Mouse (Mus musculus): ENCODE results near the gene Ankfy1. TPM values are rescaled to one million over a fixed set of nuclear protein-coding genes. Genes with fewer than 3 reads are reported as not detected.
"Not testable (repeated sequence)": the region's sequence is repeated elsewhere in the genome, so short reads cannot be mapped to it uniquely, and the experiment has no call there.

Gene Ankfy1
- polyA plus RNA-seq, 1 experiment from 2014 or later = 28.6 TPM

DNA sequence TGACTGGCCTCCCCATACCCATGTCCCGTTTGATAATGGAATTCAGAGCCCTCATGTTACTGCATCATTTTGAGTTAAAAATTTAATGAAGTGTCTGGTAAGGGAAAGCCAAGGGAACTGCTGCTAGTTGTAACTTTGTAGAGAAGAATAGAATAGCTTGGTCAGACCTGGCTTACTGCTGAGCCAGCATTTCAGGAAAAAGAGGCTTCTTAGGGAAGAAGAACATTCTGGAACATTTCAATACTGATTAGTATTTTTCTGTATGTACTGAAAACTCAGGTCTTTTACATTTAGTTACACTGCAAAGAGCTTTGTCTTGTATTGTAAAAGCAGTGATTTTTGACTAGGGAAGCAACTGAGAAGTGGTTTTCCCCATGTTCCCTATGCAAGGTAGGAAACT, 71.0 kb downstream of the Ankfy1 start:
- no peak overlapping the region for H3K4me2 ChIP-seq
- H3K27ac ChIP-seq = no peak overlapping the region
- no peak overlapping the region for H3K9ac ChIP-seq (replicated peaks)
- WGBS = 88% methylated on average over 1 of the region's 1 CpGs
- no peaks in the 10 kb centered on the region for H3K9me3 ChIP-seq
- H3K27me3 ChIP-seq = no peaks in the 10 kb centered on the region
- peaks cover 89% of the 10 kb centered on the region for H3K36me3 ChIP-seq
- no peaks in the 10 kb centered on the region for H3K4me1 ChIP-seq (replicated peaks)
- no peak for ATAC-seq (ENCODE audit: insufficient number of reproducible peaks, insufficient read depth, low FRiP score, low TSS enrichment, low read depth)
- H3K4me3 ChIP-seq (replicated peaks) = no peak overlapping the region

DNA sequence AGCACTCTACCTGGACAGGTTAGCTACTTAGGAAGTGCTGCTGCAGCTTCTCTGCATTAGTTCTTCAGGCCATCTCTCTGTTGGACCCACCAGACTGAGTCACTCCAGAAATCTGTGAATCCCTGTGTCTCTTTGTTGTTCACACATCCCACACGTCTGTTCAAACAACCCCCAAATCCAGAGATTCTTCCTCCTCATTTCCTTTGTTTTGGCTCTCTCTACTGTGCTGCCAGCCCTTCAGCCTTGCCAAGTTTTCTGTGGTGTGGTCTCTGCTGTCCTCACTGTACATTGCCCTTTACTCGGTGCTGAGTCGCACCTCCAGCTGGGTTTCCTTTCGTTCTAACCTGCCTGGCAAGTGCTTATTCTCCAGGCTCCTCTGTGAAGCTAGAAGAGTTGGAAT, 74.5 kb downstream of the Ankfy1 start:
- 89% methylated on average over 4 of the region's 4 CpGs for WGBS
- H3K27ac ChIP-seq = no peak overlapping the region
- no peak for ATAC-seq (ENCODE audit: insufficient number of reproducible peaks, insufficient read depth, low FRiP score, low TSS enrichment, low read depth)
- peaks cover 77% of the 10 kb centered on the region for H3K36me3 ChIP-seq
- H3K27me3 ChIP-seq = no peaks in the 10 kb centered on the region
- no peaks in the 10 kb centered on the region for H3K4me1 ChIP-seq (replicated peaks)
- H3K9ac ChIP-seq (replicated peaks) = no peak overlapping the region
- no peaks in the 10 kb centered on the region for H3K9me3 ChIP-seq
- no peak overlapping the region for H3K4me2 ChIP-seq
- no peak overlapping the region for H3K4me3 ChIP-seq (replicated peaks)

DNA sequence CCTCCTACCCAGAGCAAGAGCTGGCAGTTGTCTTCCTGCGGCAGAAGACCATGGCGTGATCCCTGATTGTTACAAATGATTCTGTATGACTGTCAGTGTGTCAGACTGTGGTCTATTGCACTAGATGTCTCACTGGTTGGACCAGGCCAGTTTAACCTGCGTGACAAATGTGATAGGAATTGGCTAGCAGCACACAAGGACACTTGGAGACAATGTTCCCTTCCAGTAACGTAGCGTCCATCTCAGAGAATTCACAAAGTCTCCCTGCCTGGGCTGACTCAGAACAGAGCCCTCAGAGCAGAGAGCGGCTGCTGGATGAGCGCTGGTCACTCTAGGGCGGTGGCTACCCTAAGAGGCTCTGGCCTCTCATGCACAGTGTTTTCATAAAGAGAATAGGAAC, 77.9 kb downstream of the Ankfy1 start:
- no peaks in the 10 kb centered on the region for H3K9me3 ChIP-seq
- no peak overlapping the region for H3K4me3 ChIP-seq (replicated peaks)
- H3K4me2 ChIP-seq = no peak overlapping the region
- H3K9ac ChIP-seq (replicated peaks) = no peak overlapping the region
- no peaks in the 10 kb centered on the region for H3K4me1 ChIP-seq (replicated peaks)
- peaks cover 54% of the 10 kb centered on the region for H3K36me3 ChIP-seq
- no peak for ATAC-seq (ENCODE audit: insufficient number of reproducible peaks, insufficient read depth, low FRiP score, low TSS enrichment, low read depth)
- no peak overlapping the region for H3K27ac ChIP-seq
- 94% methylated on average over 8 of the region's 8 CpGs for WGBS
- no peaks in the 10 kb centered on the region for H3K27me3 ChIP-seq

DNA sequence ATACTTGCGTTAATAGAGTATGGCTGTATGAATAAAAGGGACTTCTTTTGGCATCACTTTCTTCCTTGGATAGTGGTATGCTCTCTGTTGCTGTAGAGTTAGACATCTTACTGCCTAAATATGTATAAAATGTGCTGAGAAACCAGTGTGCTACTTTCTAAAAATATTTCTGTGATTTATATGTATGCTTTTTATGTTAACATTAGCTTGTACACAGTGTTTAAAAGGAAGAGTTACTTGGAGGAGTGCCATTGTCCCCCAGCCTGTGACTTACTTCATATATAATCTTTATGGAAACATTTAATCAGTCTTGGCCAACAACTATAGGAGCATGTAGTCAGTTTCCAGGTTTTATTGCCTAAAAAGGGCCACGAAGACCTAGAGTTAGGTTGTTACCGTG, 79.3 kb downstream of the Ankfy1 start:
- Histone ChIP-seq H3K9me3 (no peaks in the 10 kb centered on the region), H3K27me3 (no peaks in the 10 kb centered on the region), H3K9ac (replicated peaks) (no peak overlapping the region), H3K27ac (no peak overlapping the region), H3K4me1 (replicated peaks) (no peaks in the 10 kb centered on the region), H3K36me3 (peaks cover 41% of the 10 kb centered on the region), H3K4me2 (no peak overlapping the region), H3K4me3 (replicated peaks) (no peak overlapping the region)
- no peak for ATAC-seq (ENCODE audit: insufficient number of reproducible peaks, insufficient read depth, low FRiP score, low TSS enrichment, low read depth)
- 89% methylated on average over 3 of the region's 3 CpGs for WGBS

DNA sequence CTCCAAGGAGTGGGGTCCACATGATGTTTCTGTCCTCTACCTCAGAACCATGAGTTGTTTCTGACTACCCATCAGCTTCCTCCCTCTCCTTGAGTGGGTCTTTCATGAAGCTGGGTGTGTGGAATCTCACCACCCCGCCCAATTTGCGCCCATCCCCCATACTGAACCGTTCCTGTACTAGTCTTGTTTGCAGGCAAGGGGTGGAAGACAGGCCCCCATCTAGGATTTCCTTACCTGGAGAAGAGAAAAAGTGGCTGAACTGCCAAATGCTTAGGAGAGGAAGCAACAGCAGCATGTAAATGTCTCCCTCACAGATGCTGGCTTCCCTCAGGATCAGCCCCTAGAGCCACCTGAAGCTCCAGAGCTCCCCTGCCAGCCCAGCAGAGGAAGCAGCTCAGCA, 80.5 kb downstream of the Ankfy1 start:
- 89% methylated on average over 3 of the region's 3 CpGs for WGBS
- Histone ChIP-seq H3K9ac (replicated peaks) (no peak overlapping the region), H3K27me3 (no peaks in the 10 kb centered on the region), H3K27ac (no peak overlapping the region), H3K9me3 (no peaks in the 10 kb centered on the region), H3K4me3 (replicated peaks) (no peak overlapping the region), H3K36me3 (peaks cover 34% of the 10 kb centered on the region), H3K4me1 (replicated peaks) (no peaks in the 10 kb centered on the region), H3K4me2 (no peak overlapping the region)
- ATAC-seq (ENCODE audit: insufficient number of reproducible peaks, insufficient read depth, low FRiP score, low TSS enrichment, low read depth) = no peak

DNA sequence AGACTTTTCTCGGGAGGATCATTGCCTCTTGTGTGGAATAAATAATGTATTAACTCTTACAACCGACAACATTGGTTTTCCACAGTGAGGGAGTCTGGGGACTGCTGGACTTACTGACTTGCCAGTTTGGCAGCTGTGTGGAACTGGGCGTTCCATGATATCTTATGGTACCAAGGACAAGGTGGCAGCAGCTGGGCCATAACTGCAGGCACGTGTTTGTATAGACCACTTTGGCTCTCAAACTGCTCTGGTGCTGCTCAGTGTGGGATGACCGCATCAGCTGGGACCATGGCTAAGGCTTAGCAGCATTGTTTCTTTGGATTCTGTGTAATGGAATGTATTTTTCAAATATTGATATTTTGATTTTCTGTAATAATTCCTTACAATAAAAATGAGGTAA, 81.0 kb downstream of the Ankfy1 start:
- no peak overlapping the region for H3K9ac ChIP-seq (replicated peaks)
- H3K27me3 ChIP-seq = no peaks in the 10 kb centered on the region
- H3K27ac ChIP-seq = no peak overlapping the region
- no peaks in the 10 kb centered on the region for H3K9me3 ChIP-seq
- H3K4me1 ChIP-seq (replicated peaks) = no peaks in the 10 kb centered on the region
- H3K36me3 ChIP-seq = peaks cover 34% of the 10 kb centered on the region
- WGBS = 85% methylated on average over 5 of the region's 5 CpGs
- H3K4me2 ChIP-seq = no peak overlapping the region
- no peak overlapping the region for H3K4me3 ChIP-seq (replicated peaks)
- no peak for ATAC-seq (ENCODE audit: insufficient number of reproducible peaks, insufficient read depth, low FRiP score, low TSS enrichment, low read depth)

DNA sequence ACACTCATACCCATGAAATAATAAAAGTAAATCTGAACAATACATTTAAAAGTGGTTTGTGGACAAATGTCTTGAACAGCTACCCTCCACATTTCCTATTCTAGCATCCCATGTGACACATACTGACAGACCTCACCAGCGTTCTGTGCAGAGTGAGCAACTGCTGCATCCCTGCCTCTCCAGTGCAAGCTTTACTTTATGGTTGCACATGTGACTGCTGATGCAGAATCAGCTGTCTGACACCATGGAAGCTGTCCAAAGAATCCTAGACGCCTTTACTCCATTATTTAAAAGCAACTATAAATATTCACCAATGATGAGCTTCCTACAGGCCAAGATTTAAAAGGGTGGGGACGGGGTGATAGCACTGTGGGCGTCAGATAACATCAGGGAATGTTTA, 81.7 kb downstream of the Ankfy1 start:
- Histone ChIP-seq H3K9ac (replicated peaks) (no peak overlapping the region), H3K9me3 (no peaks in the 10 kb centered on the region), H3K27me3 (no peaks in the 10 kb centered on the region), H3K4me2 (no peak overlapping the region), H3K4me1 (replicated peaks) (no peaks in the 10 kb centered on the region), H3K4me3 (replicated peaks) (no peak overlapping the region), H3K27ac (no peak overlapping the region), H3K36me3 (peaks cover 34% of the 10 kb centered on the region)
- no peak for ATAC-seq (ENCODE audit: insufficient number of reproducible peaks, insufficient read depth, low FRiP score, low TSS enrichment, low read depth)
- WGBS = 79% methylated on average over 4 of the region's 4 CpGs

DNA sequence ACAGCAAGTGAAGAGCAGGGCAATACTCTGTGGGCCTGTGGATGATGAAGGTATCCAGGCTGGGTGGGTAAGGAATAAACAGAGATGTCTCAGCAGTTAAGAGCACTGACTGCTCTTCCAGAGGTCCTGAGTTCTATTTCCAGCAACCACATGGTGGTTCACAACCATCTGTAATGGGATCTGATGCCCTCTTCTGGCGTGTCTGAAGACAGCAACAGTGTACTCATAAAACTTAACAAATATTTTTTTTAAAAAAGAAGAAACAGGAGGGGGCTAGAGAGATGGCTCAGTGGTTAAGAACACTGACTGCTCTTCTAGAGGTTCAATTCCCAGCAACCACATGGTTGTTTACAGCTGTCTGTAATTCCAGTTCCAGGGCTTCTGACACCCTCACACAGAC, 82.8 kb downstream of the Ankfy1 start:
- WGBS = 28% methylated on average over 1 of the region's 1 CpGs
- ATAC-seq (ENCODE audit: insufficient number of reproducible peaks, insufficient read depth, low FRiP score, low TSS enrichment, low read depth); H3K4me1 ChIP-seq (replicated peaks); H3K4me2 ChIP-seq; H3K4me3 ChIP-seq (replicated peaks); H3K9me3 ChIP-seq; H3K9ac ChIP-seq (replicated peaks); H3K27ac ChIP-seq; H3K27me3 ChIP-seq: not testable (repeated sequence)
- H3K36me3 ChIP-seq = peaks cover 27% of the 10 kb centered on the region

DNA sequence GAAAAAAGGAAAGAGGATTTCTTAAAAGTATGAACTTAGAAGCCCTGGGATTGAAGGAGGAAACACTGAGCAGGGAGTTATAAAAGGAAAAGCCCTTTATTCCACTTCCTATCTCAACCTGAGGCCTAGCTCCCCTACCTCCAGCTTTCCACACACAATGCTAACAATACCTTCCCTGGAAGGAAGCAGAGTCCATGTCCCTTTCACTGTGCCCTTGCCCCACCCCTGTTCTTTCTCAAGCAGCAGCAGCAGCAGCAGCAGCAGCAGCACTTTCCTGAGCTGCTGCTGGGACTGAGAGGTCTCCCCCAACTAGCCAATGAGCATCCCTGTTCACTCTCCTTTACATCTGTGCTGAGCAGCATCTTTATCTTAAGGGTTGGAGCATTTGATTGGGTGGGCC, 89.2 kb downstream of the Ankfy1 start:
- H3K4me3 ChIP-seq (replicated peaks) = no peak overlapping the region
- H3K27me3 ChIP-seq = no peaks in the 10 kb centered on the region
- H3K9me3 ChIP-seq = no peaks in the 10 kb centered on the region
- no peak overlapping the region for H3K27ac ChIP-seq
- H3K36me3 ChIP-seq = no peaks in the 10 kb centered on the region
- H3K4me2 ChIP-seq = no peak overlapping the region
- no peaks in the 10 kb centered on the region for H3K4me1 ChIP-seq (replicated peaks)
- no peak for ATAC-seq (ENCODE audit: insufficient number of reproducible peaks, insufficient read depth, low FRiP score, low TSS enrichment, low read depth)
- no peak overlapping the region for H3K9ac ChIP-seq (replicated peaks)

DNA sequence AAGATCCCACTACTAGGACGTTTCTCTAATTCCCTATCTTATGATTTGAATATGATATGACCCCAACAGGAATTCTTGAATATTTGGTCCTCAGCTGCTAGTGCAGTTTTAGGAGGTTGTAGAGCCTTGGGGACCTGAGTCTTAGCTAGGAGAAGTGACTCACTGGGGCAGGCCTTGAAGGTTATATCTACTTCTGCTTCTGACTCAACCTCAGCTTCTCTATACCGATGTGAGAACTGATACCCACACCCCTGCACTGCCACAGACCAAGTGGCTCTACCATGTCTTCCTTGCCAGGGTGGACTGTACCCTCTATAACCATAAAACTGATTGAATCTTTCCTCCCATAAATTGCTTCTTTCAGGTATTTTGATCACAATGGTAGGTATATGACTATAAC, 92.3 kb downstream of the Ankfy1 start:
- WGBS = 74% methylated on average over 2 of the region's 2 CpGs
- Histone ChIP-seq H3K9me3 (no peaks in the 10 kb centered on the region), H3K4me2 (no peak overlapping the region), H3K9ac (replicated peaks) (no peak overlapping the region), H3K36me3 (no peaks in the 10 kb centered on the region), H3K27me3 (no peaks in the 10 kb centered on the region), H3K4me3 (replicated peaks) (no peak overlapping the region), H3K4me1 (replicated peaks) (no peaks in the 10 kb centered on the region), H3K27ac (no peak overlapping the region)
- no peak for ATAC-seq (ENCODE audit: insufficient number of reproducible peaks, insufficient read depth, low FRiP score, low TSS enrichment, low read depth)

DNA sequence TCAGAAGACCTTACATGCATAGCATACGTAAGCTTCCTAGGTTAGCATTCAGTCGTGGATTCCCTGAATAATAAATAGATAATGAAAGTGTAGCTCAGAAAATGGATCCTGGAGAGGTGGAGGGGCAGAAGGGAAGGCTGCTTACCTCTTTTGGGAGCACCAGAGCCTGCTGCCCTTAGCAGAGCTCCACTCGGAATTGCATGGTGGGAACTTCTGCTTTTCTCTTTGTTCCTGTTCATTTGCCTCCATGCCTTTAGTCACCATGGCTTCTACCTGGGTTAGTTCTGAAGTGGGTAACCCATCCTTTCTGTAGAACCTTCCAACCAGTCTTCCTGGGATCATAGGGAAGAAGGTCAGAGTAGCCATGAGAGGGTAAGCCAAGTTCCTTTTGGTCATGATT, 92.7 kb downstream of the Ankfy1 start:
- H3K36me3 ChIP-seq = no peaks in the 10 kb centered on the region
- no peak overlapping the region for H3K4me2 ChIP-seq
- H3K4me3 ChIP-seq (replicated peaks) = no peak overlapping the region
- H3K27me3 ChIP-seq = no peaks in the 10 kb centered on the region
- H3K27ac ChIP-seq = no peak overlapping the region
- WGBS = 81% methylated on average over 3 of the region's 3 CpGs
- H3K9ac ChIP-seq (replicated peaks) = no peak overlapping the region
- ATAC-seq (ENCODE audit: insufficient number of reproducible peaks, insufficient read depth, low FRiP score, low TSS enrichment, low read depth) = no peak
- no peaks in the 10 kb centered on the region for H3K9me3 ChIP-seq
- no peaks in the 10 kb centered on the region for H3K4me1 ChIP-seq (replicated peaks)

DNA sequence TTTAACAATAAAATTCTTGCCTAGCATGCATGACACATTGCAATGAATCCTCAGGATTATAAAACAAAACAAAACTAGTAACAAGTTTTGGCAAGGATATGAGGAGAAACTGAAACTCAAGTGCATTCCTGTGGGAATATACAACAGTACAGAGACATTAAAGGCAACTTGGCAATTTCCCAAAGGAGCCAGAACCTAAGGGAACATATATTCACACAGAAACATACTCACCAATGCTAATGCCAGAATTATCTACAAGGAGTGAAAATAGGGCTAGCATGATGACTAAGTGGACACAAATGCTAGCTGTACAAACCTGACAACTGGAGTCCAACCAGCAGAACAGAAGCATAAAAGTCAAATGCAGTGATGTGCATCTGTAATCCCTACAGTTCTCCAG, 102.2 kb downstream of the Ankfy1 start:
- Histone ChIP-seq H3K9me3 (no peaks in the 10 kb centered on the region), H3K27ac (no peak overlapping the region), H3K9ac (replicated peaks) (no peak overlapping the region), H3K36me3 (no peaks in the 10 kb centered on the region), H3K4me2 (no peak overlapping the region), H3K4me1 (replicated peaks) (peaks cover 5% of the 10 kb centered on the region), H3K27me3 (no peaks in the 10 kb centered on the region), H3K4me3 (replicated peaks) (no peak overlapping the region)
- no peak for ATAC-seq (ENCODE audit: insufficient number of reproducible peaks, insufficient read depth, low FRiP score, low TSS enrichment, low read depth)

DNA sequence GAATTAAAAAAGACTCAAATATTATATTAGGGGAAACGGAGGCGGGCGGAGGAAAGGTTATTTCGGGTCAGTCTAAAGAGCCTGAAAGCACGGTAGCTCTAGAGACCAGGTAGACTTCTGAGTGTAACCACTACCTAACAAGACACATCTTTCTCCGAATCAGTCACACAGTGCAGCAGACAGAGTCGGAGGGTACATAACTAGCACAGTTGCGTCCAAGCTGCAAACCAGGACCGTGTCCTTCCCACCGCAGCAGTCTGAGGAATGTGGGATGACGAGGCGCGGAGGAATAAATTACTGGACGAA, 105.3 kb downstream of the Ankfy1 start:
- Histone ChIP-seq H3K27me3 (no peaks in the 10 kb centered on the region), H3K9ac (replicated peaks) (peak overlapping the region; percentile 80), H3K4me3 (replicated peaks) (peak overlapping the region; percentile 88), H3K36me3 (no peaks in the 10 kb centered on the region), H3K27ac (peak overlapping the region; percentile 87), H3K9me3 (no peaks in the 10 kb centered on the region), H3K4me1 (replicated peaks) (peaks cover 5% of the 10 kb centered on the region), H3K4me2 (peak overlapping the region; percentile 87)
- no peak for ATAC-seq (ENCODE audit: insufficient number of reproducible peaks, insufficient read depth, low FRiP score, low TSS enrichment, low read depth)
- 20% methylated on average over 14 of the region's 14 CpGs for WGBS
